Mouse (Mus musculus) forebrain, embryonic 11.5 days (tissue): Measurements from ENCODE around the gene Dnph1. TPM values are rescaled to one million over a fixed set of nuclear protein-coding genes. Genes with fewer than 3 reads are reported as not detected.

Experiments
- ATAC-seq: fragments of 200-750 bp; cut with Nextera tagmentation; replicated peaks from 2 replicates; pipeline ENCODE4 v1.8.0; 2017; ENCODE audit warnings: moderate TSS enrichment; ENCODE audit not compliant: low FRiP score
- DNase-seq: peaks from one replicate; pipeline ENCODE4 v3.0.0-alpha.2; 2017; ENCODE audit warnings: low spot score
- H3K27ac ChIP-seq: fragments of 300-500 bp; sonication (generic); 2 replicates; pipeline ENCODE4 v1.5.1; 2014; ENCODE audit warnings: low read depth, low read length
- H3K27me3 ChIP-seq: fragments of 300-500 bp; sonication (generic); 2 replicates; pipeline ENCODE4 v1.6.1; 2014; ENCODE audit warnings: mild to moderate bottlenecking, low read length, mixed read lengths; ENCODE audit not compliant: control insufficient read depth, insufficient read depth
- H3K36me3 ChIP-seq: fragments of 300-500 bp; sonication (generic); 2 replicates; pipeline ENCODE4 v1.6.1; 2014; ENCODE audit warnings: mild to moderate bottlenecking, low read length, moderate library complexity, mixed read lengths; ENCODE audit not compliant: control insufficient read depth, insufficient read depth
- H3K4me1 ChIP-seq: fragments of 300-500 bp; sonication (generic); replicated peaks from 2 replicates; pipeline ENCODE4 v1.6.1; 2014; ENCODE audit warnings: low read length, mixed read lengths; ENCODE audit not compliant: control insufficient read depth, insufficient read depth
- H3K4me2 ChIP-seq: fragments of 300-500 bp; sonication (generic); 2 replicates; pipeline ENCODE4 v1.6.1; 2014; ENCODE audit warnings: low read depth, mild to moderate bottlenecking, low read length, moderate library complexity, mixed read lengths; ENCODE audit not compliant: severe bottlenecking
- H3K4me3 ChIP-seq: fragments of 300-500 bp; sonication (generic); 2 replicates; pipeline ENCODE4 v1.5.1; 2014; ENCODE audit warnings: low read depth, low read length
- H3K9ac ChIP-seq: fragments of 300-500 bp; sonication (generic); 2 replicates; pipeline ENCODE4 v1.6.1; 2014; ENCODE audit warnings: low read length
- H3K9me3 ChIP-seq: fragments of 300-500 bp; sonication (generic); 2 replicates; pipeline ENCODE4 v1.6.1; 2016; ENCODE audit warnings: low read length, mixed read lengths; ENCODE audit not compliant: control insufficient read depth
- WGBS: fragments of 180-500 bp; shearing (Covaris S2); extraction: QIAGEN DNeasy Blood & Tissue Kit; methylation state at CpG from one replicate; pipeline ENCODE4 v1.1.7; 2014; 5-methylcytosine and 5-hydroxymethylcytosine counted together
- polyA plus RNA-seq: library from polyadenylated mRNA; unstranded; fragments of >200 nt; fragmentation: Nextera tagmentation; extraction: Ambion mirVana; gene quantifications from 2 replicates; pipeline ENCODE4 v1.2.1, GENCODE M21; 2014

Dnph1 gene
- polyA plus RNA-seq, 1 experiment from 2014 or later, result 87.6 TPM

GRCm38 (mm10) chr17:46460673-46461072 is 35.8 kb upstream of the Dnph1 start:
- H3K27me3 ChIP-seq, result peaks cover 26% of the 10 kb centered on the region
- peak overlapping the region; percentile 38 for H3K4me2 ChIP-seq
- peaks cover 10% of the 10 kb centered on the region for H3K4me1 ChIP-seq
- H3K36me3 ChIP-seq, result no peaks in the 10 kb centered on the region
- peak overlapping the region; percentile 23; the same call in 1 of the 2 replicates for H3K9ac ChIP-seq
- no peak for DNase-seq
- H3K27ac ChIP-seq, result no peak overlapping the region
- H3K9me3 ChIP-seq, result no peaks in the 10 kb centered on the region
- no peak for ATAC-seq
- peak overlapping the region; percentile 6; the same call in 1 of the 2 replicates for H3K4me3 ChIP-seq
- 3% methylated on average over 32 of the region's 32 CpGs for WGBS

- WGBS, result 18% methylated on average over 8 of the region's 8 CpGs
Observed at GRCm38 (mm10) chr17:46461347-46461746, 35.2 kb upstream of the Dnph1 start.

GRCm38 (mm10) chr17:46462226-46462625 is 34.3 kb upstream of the Dnph1 start:
- WGBS, result 87% methylated on average over 5 of the region's 5 CpGs
- no peak overlapping the region for H3K4me3 ChIP-seq
- H3K27ac ChIP-seq, result no peak overlapping the region
- no peak for ATAC-seq
- peaks cover 19% of the 10 kb centered on the region for H3K27me3 ChIP-seq
- H3K9ac ChIP-seq, result no peak overlapping the region
- no peak for DNase-seq
- no peaks in the 10 kb centered on the region for H3K9me3 ChIP-seq
- no peak overlapping the region for H3K4me2 ChIP-seq
- H3K4me1 ChIP-seq, result peaks cover 4% of the 10 kb centered on the region; the same call in 1 of the 2 replicates
- peaks cover 3% of the 10 kb centered on the region; the same call in 1 of the 2 replicates for H3K36me3 ChIP-seq

More at GRCm38 (mm10) chr17:46461347-46461746, 35.2 kb upstream of the Dnph1 start:
- Histone ChIP-seq H3K4me2 (no peak overlapping the region; the same call in 1 of the 2 replicates), H3K4me3 (no peak overlapping the region), H3K4me1 (peaks cover 4% of the 10 kb centered on the region; the same call in 1 of the 2 replicates), H3K36me3 (no peaks in the 10 kb centered on the region), H3K9me3 (no peaks in the 10 kb centered on the region), H3K27ac (no peak overlapping the region), H3K9ac (peak overlapping the region; percentile 23), H3K27me3 (peaks cover 20% of the 10 kb centered on the region)
- no peak for ATAC-seq
- DNase-seq, result no peak

GRCm38 (mm10) chr17:46467830-46468229 is 28.7 kb upstream of the Dnph1 start:
- ATAC-seq, result no peak

GRCm38 (mm10) chr17:46476601-46477000 is 19.9 kb upstream of the Dnph1 start:
- H3K36me3 ChIP-seq, result no peaks in the 10 kb centered on the region; the same call in 1 of the 2 replicates
- 88% methylated on average over 8 of the region's 8 CpGs for WGBS
- H3K27me3 ChIP-seq, result no peaks in the 10 kb centered on the region
- H3K27ac ChIP-seq, result no peak overlapping the region
- no peak overlapping the region for H3K4me3 ChIP-seq
- DNase-seq (no peak), ATAC-seq (no peak)
- H3K9ac ChIP-seq, result no peak overlapping the region
- H3K4me1 ChIP-seq, result no peaks in the 10 kb centered on the region
- no peak overlapping the region for H3K4me2 ChIP-seq
- no peaks in the 10 kb centered on the region for H3K9me3 ChIP-seq

More at GRCm38 (mm10) chr17:46467830-46468229, 28.7 kb upstream of the Dnph1 start:
- no peak overlapping the region for H3K4me3 ChIP-seq
- no peak for DNase-seq
- H3K36me3 ChIP-seq, result peaks cover 3% of the 10 kb centered on the region; the same call in 1 of the 2 replicates
- no peaks in the 10 kb centered on the region for H3K9me3 ChIP-seq
- no peak overlapping the region for H3K9ac ChIP-seq
- 85% methylated on average over 9 of the region's 9 CpGs for WGBS
- H3K27me3 ChIP-seq, result no peaks in the 10 kb centered on the region
- no peak overlapping the region for H3K27ac ChIP-seq
- H3K4me2 ChIP-seq, result no peak overlapping the region
- H3K4me1 ChIP-seq, result no peaks in the 10 kb centered on the region

- Histone ChIP-seq H3K9me3 (no peaks in the 10 kb centered on the region), H3K4me2 (no peak overlapping the region), H3K4me1 (no peaks in the 10 kb centered on the region), H3K27me3 (no peaks in the 10 kb centered on the region), H3K27ac (no peak overlapping the region), H3K4me3 (no peak overlapping the region), H3K9ac (no peak overlapping the region), H3K36me3 (no peaks in the 10 kb centered on the region; the same call in 1 of the 2 replicates)
- ATAC-seq, result no peak
- WGBS, result 88% methylated on average over 15 of the region's 15 CpGs
- DNase-seq, result no peak
Observed at GRCm38 (mm10) chr17:46477286-46477685, 19.2 kb upstream of the Dnph1 start.

GRCm38 (mm10) chr17:46483561-46484001 is 12.9 kb upstream of the Dnph1 start:
- 1% methylated on average over 16 of the region's 16 CpGs for WGBS
- Histone ChIP-seq H3K4me1 (peaks cover 10% of the 10 kb centered on the region), H3K4me2 (peak overlapping the region; percentile 54), H3K36me3 (no peaks in the 10 kb centered on the region), H3K27me3 (peaks cover 17% of the 10 kb centered on the region), H3K27ac (no peak overlapping the region), H3K4me3 (peak overlapping the region; percentile 24), H3K9ac (peak overlapping the region; percentile 48), H3K9me3 (no peaks in the 10 kb centered on the region)
- DNase-seq (peak; percentile 73), ATAC-seq (peak; percentile 61)

- Histone ChIP-seq H3K36me3 (no peaks in the 10 kb centered on the region), H3K9ac (peak overlapping the region; percentile 48), H3K27me3 (peaks cover 17% of the 10 kb centered on the region), H3K4me1 (peaks cover 10% of the 10 kb centered on the region), H3K27ac (no peak overlapping the region), H3K9me3 (no peaks in the 10 kb centered on the region), H3K4me3 (peak overlapping the region; percentile 24), H3K4me2 (peak overlapping the region; percentile 54)
- ATAC-seq (0 out of 2 replicates have a peak, but pooled peaks have one; percentile 18), DNase-seq (peak; percentile 59)
- WGBS, result 2% methylated on average over 13 of the region's 13 CpGs
Observed at GRCm38 (mm10) chr17:46484021-46484431, 12.5 kb upstream of the Dnph1 start.

- Histone ChIP-seq H3K9ac (no peak overlapping the region; the same call in 1 of the 2 replicates), H3K36me3 (no peaks in the 10 kb centered on the region), H3K4me1 (peaks cover 10% of the 10 kb centered on the region), H3K27me3 (peaks cover 17% of the 10 kb centered on the region), H3K9me3 (no peaks in the 10 kb centered on the region), H3K4me2 (peak overlapping the region; percentile 54), H3K4me3 (peak overlapping the region; percentile 24; the same call in 1 of the 2 replicates), H3K27ac (no peak overlapping the region)
- DNase-seq (no peak), ATAC-seq (no peak)
- WGBS, result 14% methylated on average over 6 of the region's 6 CpGs
Observed at GRCm38 (mm10) chr17:46484461-46484875, 12.0 kb upstream of the Dnph1 start.
